Mouse (Mus musculus): ENCODE measurements at regions not wholly inside any gene's neighbourhood (a gene's known extent, or its start where the extent isn't known, plus 50 kb on each side); places are given as distances from the start of the nearest gene placed in this dataset.

GRCm38 (mm10) chr11:63560466-63560865 lies 361.6 kb downstream of the Hs3st3b1 start:
- TF ChIP-seq CTCF (IDR thresholded peaks at IDR 0.05; ENCODE audit: low read depth, low read length) (no peak), POLR2AphosphoS5 (IDR thresholded peaks at IDR 0.05; ENCODE audit: insufficient replicate concordance, low read depth, low read length) (no peak), TAL1 (conservative IDR thresholded peaks at IDR 0.05; ENCODE audit: low read depth, low read length) (no peak), GATA2 (IDR thresholded peaks at IDR 0.05; ENCODE audit: borderline replicate concordance, low read depth, low read length) (no peak)

All from G1E (cell line).